Mouse (Mus musculus): ENCODE measurements around the gene Kctd12b. TPM values are rescaled to one million over a fixed set of nuclear protein-coding genes. Genes with fewer than 3 reads are reported as not detected.

The Kctd12b gene
- total and polyA plus RNA-seq, 2 experiments from 2014 or later, result 6.2 to 16.2 TPM

- TF ChIP-seq EP300 (IDR thresholded peaks at IDR 0.05; ENCODE audit: low read depth) (no peak), CTCF (IDR thresholded peaks at IDR 0.05; ENCODE audit: low read depth) (no peak)
- DNase-seq (ENCODE audit: low spot score) (no peak), ATAC-seq (ENCODE audit: insufficient read depth, low read depth) (no peak)
- Histone ChIP-seq H3K9ac (replicated peaks; ENCODE audit: low read depth, low read length) (no peak overlapping the region), H3K27ac (ENCODE audit: low read depth) (no peak overlapping the region), H3K27me3 (ENCODE audit: control insufficient read depth, insufficient read depth, low read length) (no peaks in the 10 kb centered on the region), H3K36me3 (replicated peaks; ENCODE audit: control insufficient read depth, insufficient read depth, low read length) (no peaks in the 10 kb centered on the region), H3K9me3 (replicated peaks; ENCODE audit: control insufficient read depth, low read length) (no peaks in the 10 kb centered on the region), H3K4me3 (ENCODE audit: low read depth, low read length) (no peak overlapping the region), H3K4me2 (ENCODE audit: low read depth, low read length) (no peak overlapping the region), H3K4me1 (ENCODE audit: control insufficient read depth, insufficient read depth) (no peaks in the 10 kb centered on the region)
- WGBS, result 49% methylated on average over 3 of the region's 3 CpGs
Observed at GRCm38 (mm10) chrX:153656949-153657348, 39.2 kb downstream of the Kctd12b start.

GRCm38 (mm10) chrX:153640615-153641014 is 55.6 kb downstream of the Kctd12b start:
- no peaks in the 10 kb centered on the region for H3K9me3 ChIP-seq (replicated peaks; ENCODE audit: control insufficient read depth, low read length)
- H3K9ac ChIP-seq (replicated peaks; ENCODE audit: low read depth, low read length), result no peak overlapping the region
- H3K36me3 ChIP-seq (replicated peaks; ENCODE audit: control insufficient read depth, insufficient read depth, low read length), result no peaks in the 10 kb centered on the region
- WGBS, result 56% methylated on average over 3 of the region's 3 CpGs
- no peaks in the 10 kb centered on the region for H3K4me1 ChIP-seq (ENCODE audit: control insufficient read depth, insufficient read depth)
- DNase-seq (ENCODE audit: low spot score) (no peak), ATAC-seq (ENCODE audit: insufficient read depth, low read depth) (no peak)
- no peak overlapping the region for H3K4me2 ChIP-seq (ENCODE audit: low read depth, low read length)
- TF ChIP-seq EP300 (IDR thresholded peaks at IDR 0.05; ENCODE audit: low read depth), result no peak
- TF ChIP-seq CTCF (IDR thresholded peaks at IDR 0.05; ENCODE audit: low read depth), result no peak; the same call in 1 of the 2 replicates
- no peak overlapping the region for H3K27ac ChIP-seq (ENCODE audit: low read depth)
- H3K27me3 ChIP-seq (ENCODE audit: control insufficient read depth, insufficient read depth, low read length), result no peaks in the 10 kb centered on the region
- no peak overlapping the region for H3K4me3 ChIP-seq (ENCODE audit: low read depth, low read length)

GRCm38 (mm10) chrX:153636247-153636646 is 59.9 kb downstream of the Kctd12b start:
- H3K4me3 ChIP-seq (ENCODE audit: low read depth, low read length), result no peak overlapping the region
- H3K4me1 ChIP-seq (ENCODE audit: control insufficient read depth, insufficient read depth), result no peaks in the 10 kb centered on the region
- no peak overlapping the region for H3K27ac ChIP-seq (ENCODE audit: low read depth)
- 0% methylated on average over 1 of the region's 1 CpGs for WGBS
- H3K36me3 ChIP-seq (replicated peaks; ENCODE audit: control insufficient read depth, insufficient read depth, low read length), result no peaks in the 10 kb centered on the region
- H3K9ac ChIP-seq (replicated peaks; ENCODE audit: low read depth, low read length), result no peak overlapping the region
- TF ChIP-seq EP300 (IDR thresholded peaks at IDR 0.05; ENCODE audit: low read depth) (no peak), CTCF (IDR thresholded peaks at IDR 0.05; ENCODE audit: low read depth) (peak; percentile 51)
- ATAC-seq (ENCODE audit: insufficient read depth, low read depth) (no peak), DNase-seq (ENCODE audit: low spot score) (peak; percentile 7)
- no peak overlapping the region for H3K4me2 ChIP-seq (ENCODE audit: low read depth, low read length)
- H3K9me3 ChIP-seq (replicated peaks; ENCODE audit: control insufficient read depth, low read length), result no peaks in the 10 kb centered on the region
- no peaks in the 10 kb centered on the region for H3K27me3 ChIP-seq (ENCODE audit: control insufficient read depth, insufficient read depth, low read length)

Other genes with a start within 250 kb of the Kctd12b start
- gene Ubqln2, start 198.2 kb downstream of the Kctd12b start, total RNA-seq (2014; rRNA removed; ENCODE audit: low replicate concordance), result 15.1 and 17.9 TPM in 2 replicates
- 5.8 and 6.1 TPM in 2 replicates for gene Ubqln2, start 198.2 kb downstream of the Kctd12b start, polyA plus RNA-seq (2015; fragmentation: Nextera tagmentation; extraction: Ambion mirVana)
- gene Cypt3, start 137.8 kb downstream of the Kctd12b start, total RNA-seq (2014; rRNA removed; ENCODE audit: low replicate concordance), result not detected in 2 replicates
- gene Cypt3, start 137.8 kb downstream of the Kctd12b start, polyA plus RNA-seq (2015; fragmentation: Nextera tagmentation; extraction: Ambion mirVana), result not detected in 2 replicates
- gene Nbdy, start 27.2 kb upstream of the Kctd12b start, total RNA-seq (2014; rRNA removed; ENCODE audit: low replicate concordance), result 40.6 and 41.4 TPM in 2 replicates
- 77.2 and 82.3 TPM in 2 replicates for gene Nbdy, start 27.2 kb upstream of the Kctd12b start, polyA plus RNA-seq (2015; fragmentation: Nextera tagmentation; extraction: Ambion mirVana)
- 0.54 and 2.4 TPM in 2 replicates for gene Spin2c, start 135.8 kb upstream of the Kctd12b start, total RNA-seq (2014; rRNA removed; ENCODE audit: low replicate concordance)
- 2.0 and 2.4 TPM in 2 replicates for gene Spin2c, start 135.8 kb upstream of the Kctd12b start, polyA plus RNA-seq (2015; fragmentation: Nextera tagmentation; extraction: Ambion mirVana)